Mouse (Mus musculus): ENCODE data around the gene Ppig.
"Not testable (repeated sequence)": the region's sequence is repeated elsewhere in the genome, so short reads cannot be mapped to it uniquely, and the experiment has no call there.

Ppig gene

DNA sequence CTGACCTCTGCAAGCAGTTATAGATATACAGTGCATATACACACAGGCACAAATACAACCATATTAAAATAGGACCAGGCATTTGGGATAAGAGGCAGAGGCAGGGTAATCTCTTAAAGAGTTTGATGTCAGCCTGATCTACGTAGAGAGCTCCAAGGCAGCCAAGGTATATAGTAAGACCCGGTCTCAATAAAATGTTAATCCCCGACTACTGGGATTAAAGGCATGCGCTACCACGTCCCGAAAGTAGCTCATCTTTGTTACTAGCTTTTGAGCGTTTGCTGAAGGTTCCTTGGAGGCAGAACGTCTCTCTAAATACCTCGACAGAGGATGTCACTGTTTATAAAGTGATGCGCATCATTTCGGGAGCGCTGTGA is at the start of gene Ppig:
Gene Ppig (plus strand): TSS at position 273 of the 377 bp plus-strand sequence.
- no peak for DNase-seq (ENCODE audit: low spot score in 2 of 2)

DNA sequence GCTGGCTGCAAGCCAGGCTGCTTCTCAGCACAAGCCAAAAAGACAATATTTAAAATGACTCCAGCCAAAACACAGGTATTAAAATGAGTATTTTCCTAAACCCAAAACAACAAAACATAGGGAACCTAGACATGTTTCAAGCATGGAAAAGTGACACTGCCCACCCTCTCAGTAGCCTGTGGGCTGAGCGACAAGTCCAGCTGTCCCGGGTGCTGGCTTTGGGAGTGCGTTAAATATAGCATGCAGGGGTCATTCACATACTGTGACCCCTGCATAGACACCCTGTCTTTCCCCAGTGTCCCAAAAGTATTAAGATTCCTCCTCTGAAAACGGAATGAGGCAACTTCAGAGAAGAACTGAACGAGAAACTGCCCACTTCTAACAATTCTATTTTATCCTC is 48.6 kb upstream of the Ppig start:
- DNase-seq (ENCODE audit: low spot score in 2 of 2) = no peak

DNA sequence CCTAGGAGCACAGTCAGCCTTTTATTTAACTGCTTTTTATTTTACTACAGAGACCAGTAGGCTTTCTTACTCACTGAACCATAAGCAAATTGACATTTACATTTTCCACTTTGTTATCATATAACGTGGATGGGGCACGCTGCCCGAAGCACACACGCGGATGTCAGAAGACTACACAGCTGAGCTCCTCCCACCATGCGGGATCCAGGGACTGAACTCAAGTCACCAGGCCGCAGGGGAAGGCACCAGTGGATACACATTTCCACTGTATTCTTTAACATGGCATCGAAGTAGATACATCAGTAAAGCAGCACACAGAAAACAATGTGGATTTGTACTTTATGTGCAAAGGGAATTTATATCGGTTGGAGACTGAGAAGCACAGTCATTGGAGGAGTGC is 47.1 kb upstream of the Ppig start:
- no peak for DNase-seq (ENCODE audit: low spot score in 2 of 2)

DNA sequence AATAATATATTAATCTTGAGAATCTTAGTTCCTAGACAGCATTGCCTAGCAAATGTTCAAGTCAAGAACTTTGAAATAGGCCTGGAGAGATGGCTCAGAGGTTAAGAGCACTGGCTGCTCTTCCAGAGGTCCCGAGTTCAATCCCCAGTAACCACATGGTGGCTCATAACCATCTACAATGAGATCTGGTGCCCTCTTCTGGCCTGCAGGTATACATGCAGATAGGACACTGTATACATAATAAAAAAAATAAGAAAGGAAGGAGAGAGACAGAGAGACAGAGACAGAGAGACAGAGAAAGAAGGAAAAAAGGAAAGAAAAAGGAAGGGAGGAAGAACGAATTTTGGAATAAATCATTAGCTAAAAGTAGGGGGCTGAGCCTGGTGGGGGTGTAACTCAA is 45.6 kb upstream of the Ppig start:
- peak in 1 of 2 experiments; percentile 11 for DNase-seq (ENCODE audit: low spot score in 2 of 2)

DNA sequence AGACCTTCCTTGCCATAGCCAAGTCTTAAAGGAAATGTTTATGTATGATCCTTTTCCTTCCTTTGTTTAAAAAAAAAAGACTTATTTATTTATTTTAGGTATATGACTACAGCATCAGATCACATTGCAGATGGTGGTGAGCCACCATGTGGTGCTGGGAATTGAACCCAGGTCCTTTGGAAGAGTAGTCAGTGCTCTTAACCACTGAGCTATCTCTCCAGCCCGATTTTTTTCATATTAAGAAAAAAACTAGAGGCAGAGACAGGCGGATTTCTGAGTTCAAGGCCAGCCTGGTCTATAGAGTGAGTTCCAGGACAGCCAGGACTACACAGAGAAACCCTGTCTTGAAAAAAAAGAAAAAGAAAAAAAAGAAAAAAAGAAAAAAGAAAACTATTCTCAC is 45.1 kb upstream of the Ppig start:
- DNase-seq (ENCODE audit: low spot score in 2 of 2) = not testable (repeated sequence)

DNA sequence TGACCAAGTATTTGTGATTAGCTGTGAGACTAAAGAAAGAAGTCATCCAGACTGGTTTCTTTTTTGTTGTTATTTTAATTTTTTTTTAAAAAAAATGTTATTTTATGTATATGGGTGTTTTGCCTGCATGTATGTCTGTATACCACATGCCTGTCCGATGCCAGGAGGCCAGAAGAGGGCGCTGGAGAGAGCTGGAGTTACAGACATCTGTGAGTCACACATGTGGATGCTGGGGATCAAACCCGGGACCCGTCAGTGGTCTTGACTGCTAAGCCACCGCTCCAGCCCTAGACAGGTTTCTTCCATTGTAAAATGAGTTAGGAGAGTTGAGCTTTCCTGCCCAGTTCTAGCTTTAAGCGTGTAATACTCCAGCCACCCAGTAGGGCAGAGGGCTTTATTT is 42.4 kb upstream of the Ppig start:
- DNase-seq (ENCODE audit: low spot score in 2 of 2) = peak in 1 of 2 experiments; percentile 22

DNA sequence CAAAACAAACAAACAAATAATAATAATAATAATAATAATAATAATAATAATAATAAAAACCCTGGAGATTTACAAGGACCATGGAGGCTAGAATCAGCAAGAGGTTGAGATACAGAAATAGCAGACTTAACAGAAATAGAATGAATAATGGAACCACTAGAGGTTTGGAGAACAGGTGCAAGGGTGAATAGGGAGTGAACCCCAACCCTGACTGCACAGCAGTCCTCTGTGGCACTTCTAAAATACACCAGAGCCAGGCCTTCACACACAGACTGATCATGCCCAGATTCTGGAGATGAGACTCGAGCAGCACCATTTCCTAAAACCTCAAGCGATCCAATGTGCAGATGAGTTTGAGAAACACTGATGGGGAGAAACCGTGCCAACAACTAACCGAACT is 40.4 kb upstream of the Ppig start:
- no peak for DNase-seq (ENCODE audit: low spot score in 2 of 2)

DNA sequence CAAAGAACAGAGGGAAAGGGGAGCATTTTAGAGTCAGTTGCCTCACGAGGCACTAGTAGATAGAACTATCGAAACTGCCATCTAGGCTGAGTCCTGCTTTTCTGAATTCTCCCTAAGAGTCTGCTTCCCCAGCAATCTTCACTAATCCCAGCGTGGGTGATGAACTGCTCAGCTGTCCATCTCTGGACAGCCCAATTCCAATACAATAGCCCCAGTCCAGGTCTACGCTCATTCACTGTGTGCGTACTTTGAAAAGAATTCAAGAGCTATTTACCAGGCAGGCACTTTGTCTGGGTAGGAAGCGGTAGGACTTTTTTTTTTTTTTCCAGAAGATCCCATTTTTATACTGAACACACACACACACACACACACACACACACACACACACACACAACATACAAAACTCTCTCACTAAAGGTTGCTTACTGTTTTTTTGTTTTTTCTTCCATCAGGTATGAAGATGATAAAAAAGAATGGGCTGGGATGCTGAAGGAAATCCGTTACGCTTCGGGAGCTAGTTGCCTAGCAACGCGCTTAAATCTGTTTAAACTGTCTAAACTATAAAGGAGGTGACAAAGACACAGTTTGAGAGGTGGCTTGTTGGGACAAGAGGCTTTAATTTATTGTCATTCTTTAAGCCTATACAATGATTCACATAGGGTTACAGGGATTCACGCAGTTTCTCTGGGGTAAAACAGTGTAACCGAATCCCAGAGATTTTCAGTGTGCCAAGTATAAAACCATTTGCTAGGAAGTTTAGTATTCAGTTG is 39.1 kb upstream of the Ppig start:
- no peak for DNase-seq (ENCODE audit: low spot score in 2 of 2)

DNA sequence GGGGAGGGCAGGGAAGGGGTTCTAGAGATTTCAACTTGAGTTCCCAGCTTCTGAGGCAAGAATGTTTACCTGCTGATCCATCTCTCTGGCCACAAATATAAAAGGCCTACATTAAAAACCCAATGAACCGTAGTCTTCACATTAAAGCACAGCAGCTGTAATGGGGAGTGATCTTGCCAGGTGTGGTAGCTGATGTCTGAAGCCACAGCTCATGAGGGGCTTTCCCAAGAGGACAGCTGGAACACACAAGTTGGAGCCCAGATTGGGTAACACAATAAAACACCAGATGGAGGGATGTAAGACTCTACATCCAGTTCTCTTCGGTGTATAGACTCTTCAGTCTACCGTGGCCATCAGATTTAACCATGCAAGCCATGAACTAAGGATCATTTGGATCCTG is 37.9 kb upstream of the Ppig start:
- DNase-seq (ENCODE audit: low spot score in 2 of 2) = no peak

DNA sequence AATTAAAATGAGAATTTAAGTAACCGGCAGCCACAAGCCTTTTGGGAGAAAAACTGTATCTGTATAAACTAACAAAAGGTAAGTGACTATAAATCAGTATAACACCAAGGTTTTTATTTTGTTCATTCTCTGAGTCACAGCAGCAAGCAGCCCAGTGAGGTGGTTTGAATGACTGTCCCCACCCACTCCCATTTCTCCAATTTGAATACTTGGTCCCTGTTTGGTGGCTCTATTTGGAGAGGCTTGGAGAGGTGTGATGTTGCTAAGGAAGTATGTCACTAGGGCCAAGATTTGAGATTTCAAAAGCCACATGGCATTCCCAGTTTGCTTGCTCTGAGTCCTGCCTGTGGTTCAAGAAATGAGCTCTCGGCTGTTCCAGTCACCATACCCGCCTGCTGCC is 32.1 kb upstream of the Ppig start:
- DNase-seq (ENCODE audit: low spot score in 2 of 2) = no peak

DNA sequence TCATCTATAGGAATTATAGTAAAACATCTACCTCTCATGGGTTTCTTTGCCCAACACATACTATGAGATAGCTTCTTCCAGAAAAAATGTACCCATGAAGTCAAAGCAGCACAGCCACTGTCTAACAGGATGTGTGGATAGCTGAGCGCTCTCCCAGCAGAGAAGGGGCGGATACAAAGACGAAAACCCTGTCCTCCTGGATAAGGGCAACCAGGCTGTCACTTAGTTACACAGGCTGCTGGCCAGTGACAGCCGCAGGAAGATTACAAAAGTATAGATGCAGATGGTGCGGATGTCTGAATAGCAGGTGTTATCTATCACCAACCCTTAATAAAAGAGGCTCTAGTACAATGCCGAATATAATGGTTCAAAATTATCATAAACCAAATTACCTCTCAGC is 31.5 kb upstream of the Ppig start:
- DNase-seq (ENCODE audit: low spot score in 2 of 2) = no peak

DNA sequence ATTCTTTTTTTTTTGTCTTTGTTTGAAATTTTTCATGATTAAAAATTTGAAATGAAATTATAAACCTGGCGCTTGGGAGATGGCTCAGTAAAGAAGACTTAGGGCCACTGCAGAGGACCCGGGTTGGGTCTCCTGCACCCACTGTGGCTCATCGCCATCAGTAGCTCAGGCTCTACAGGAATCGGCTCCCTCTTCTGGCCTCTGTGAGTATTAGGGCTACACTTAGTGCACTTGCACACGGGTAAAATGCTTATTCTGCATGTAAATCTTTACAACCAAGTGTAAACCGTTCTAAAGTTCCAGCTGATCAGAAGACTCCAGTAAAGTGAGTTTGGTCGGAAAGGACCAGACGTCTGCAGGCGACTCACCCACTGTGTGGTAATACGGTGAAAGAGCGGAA is 28.8 kb upstream of the Ppig start:
- no peak for DNase-seq (ENCODE audit: low spot score in 2 of 2)

DNA sequence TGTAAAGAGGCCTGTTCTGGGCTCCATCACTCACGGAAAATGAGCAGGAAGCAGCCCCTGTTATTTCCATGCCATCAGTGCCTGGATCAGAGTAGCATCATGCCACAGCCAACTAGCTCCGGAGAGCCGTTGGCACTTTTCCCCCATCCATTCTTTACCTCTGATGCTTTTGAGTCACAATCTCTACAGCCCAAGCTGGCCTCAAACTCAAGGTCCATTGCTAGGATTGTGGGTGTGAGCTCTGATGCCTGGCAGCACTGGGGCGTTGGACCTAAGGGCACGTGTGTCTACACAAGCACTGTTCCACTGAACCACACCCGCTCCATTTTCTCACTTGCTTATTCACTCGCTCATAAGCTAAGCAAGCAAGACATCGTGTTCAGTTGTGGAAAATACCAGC is 21.9 kb upstream of the Ppig start:
- no peak for DNase-seq (ENCODE audit: low spot score in 2 of 2)

DNA sequence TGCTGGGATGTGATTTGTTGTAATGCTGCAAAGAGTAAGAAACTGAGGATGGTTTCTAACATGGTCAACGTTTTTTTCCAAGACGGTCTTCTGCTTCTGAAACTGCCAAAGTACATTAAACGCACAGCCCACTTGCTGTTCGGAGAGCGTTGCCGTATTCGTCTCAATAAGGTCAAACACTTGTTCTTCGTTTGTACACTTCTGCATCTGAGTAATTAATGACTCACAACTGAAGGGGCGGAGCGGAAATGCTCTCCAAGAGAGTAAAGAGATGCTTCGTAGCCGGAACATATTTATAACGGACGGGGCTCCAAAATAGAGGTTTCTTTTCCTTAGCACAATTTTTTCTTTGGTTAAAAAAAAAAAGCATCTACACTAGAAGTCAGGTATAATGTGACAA is 10.2 kb upstream of the Ppig start:
- no peak for DNase-seq (ENCODE audit: low spot score in 2 of 2)

DNA sequence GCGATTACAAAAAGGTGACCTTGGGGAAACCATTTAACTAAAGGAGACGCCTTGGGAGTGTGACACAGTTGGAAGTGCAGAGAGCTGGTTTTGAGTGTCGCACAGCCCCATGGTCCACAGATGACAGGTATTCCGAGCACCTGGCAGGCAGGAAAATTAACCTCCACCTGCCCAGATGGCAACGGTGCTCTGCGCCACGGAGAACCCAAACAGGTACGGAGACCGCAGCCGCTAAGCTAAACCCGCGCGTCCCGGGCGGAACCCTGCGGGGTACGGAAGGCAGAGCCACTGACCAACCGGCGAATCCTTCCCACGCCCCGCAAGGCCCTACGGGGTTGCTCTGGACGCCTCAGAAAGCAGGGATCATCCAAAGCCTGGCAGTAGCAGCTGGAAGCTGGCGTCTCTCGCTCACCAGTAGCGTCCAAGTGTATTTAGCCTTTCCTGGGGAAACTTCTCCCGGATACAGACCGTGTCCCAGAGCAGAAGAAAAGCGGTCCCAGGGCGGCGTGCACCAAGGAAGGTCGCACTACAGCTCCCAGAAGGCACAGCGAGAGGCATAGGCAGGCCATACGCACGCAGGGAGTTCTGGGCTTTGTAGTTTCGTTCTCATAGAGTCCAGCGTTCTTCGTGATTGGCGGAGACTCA is 9.2 kb upstream of the Ppig start, which contains the start of gene Fastkd1:
Gene Fastkd1 (minus strand): TSS at position 536 of the 645 bp plus-strand sequence.
- DNase-seq (ENCODE audit: low spot score in 2 of 2) = peak; percentile 71 to 76

DNA sequence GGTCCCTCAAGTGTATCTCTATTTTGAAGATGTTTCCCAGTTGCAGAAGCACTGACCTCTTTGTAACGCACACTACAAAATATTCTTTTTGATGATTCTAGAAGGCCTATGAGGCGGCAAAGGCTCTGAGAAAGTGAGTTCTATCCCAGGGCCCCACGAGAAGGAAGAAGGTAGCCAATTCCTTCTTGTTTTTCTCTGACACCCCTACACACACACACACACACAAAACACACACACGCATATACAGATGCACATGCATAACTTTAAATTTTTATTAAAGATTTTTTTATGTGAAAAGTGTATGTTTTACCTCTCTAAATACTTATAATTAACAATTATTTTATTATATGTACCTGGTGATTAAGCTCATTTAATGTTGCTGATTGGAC is 8.7 kb upstream of the Ppig start:
- DNase-seq (ENCODE audit: low spot score in 2 of 2) = no peak

DNA sequence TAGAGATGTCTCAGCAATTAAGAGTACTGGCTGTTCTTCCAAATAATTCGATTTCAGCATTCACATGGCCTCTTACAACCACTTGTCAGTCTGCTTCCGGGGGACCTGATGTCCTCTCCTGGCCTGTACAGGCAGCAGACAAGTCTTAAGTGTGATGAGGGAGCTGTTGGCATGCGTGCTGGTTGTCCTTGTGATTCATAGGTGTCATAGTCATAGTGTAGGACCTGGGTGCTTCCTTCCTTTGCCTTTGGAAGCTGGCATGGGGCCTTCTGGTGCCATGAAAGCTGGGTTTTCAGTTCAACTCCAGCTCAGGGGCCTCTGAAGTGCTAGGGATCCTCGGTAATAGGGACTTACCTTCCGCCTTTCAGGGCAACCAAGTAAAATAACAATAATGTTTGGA is 8.2 kb upstream of the Ppig start:
- DNase-seq (ENCODE audit: low spot score in 2 of 2) = no peak

DNA sequence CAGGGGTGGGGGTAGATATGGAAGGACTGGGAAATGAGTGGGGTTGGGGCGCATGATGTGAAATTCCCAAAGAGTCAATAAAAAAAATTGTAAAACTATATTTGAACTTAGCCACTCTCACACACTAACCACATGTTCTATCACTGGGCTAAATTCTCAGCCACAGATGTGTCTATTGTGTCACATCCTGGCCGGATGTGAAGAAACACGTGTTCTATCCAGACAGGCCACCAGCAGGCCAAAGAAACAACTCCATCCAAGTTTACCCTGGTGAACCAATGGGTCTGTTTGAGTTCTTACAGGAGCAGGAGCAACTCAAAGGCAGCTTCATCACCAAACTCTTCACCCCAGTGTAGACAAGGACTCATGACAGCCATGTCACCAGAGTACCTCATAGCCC is 5.9 kb upstream of the Ppig start:
- DNase-seq (ENCODE audit: low spot score in 2 of 2) = no peak

DNA sequence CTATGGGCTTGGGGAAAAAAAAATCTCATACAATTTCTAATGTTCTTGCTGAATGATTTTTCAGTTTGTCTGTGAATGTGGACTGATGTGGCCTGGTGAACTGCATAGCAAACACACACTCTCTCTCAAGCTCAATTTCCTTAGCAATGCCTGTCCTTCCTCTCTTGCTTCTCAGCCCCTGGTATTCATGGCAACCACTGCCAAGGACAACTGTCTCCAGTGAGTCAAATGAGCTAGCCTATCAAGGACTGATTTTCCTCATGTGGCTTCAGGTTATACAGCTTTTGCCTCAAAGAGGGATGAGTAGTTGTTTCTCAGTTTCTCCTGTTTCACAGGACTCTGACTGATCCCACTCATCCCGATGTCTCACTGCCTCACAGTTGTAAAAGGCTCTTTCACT is 3.2 kb upstream of the Ppig start:
- DNase-seq (ENCODE audit: low spot score in 2 of 2) = no peak

DNA sequence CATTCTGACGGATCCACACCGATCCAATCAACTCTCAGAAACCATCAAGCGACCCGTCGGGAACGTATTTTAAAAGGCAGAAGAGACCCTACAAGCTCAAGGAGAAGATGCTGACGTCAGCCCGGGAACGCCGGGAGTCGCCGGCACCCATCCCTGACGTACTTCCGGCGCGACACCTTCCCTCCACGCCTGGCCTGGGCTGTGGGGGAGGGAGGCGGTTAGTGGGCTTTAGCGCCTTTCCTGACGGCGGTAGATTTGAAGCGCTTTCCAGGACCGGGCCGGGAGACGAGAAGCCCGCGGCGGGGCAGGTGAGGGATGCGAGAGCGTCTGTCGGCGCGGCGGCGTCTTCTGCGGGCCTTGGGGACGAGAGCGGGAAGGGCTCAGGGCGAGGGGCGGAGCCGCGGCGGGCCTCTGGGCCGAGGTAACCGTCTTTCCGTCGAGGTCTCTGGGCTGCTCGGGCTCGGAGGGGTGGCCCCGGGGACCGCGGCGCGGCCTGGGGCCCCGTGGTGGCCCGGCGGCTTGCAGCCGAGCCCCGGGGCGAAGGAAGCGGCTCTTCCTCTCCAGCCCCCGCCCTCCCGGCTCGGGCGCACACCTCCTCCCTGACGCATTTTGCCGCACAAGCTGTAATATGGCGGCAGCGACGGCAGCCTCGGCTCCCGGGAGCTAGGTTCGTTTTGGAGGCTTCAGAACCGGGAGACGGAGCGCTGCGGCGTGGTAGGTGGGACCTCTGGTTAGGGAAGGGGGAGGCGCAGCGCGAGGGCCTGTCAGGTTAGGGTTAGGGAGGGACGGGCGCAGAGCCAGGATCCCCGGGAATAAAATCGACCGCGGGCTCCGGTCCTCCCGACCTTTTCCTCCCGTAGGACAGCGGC is 539 bp downstream of the Ppig start:
- DNase-seq (ENCODE audit: low spot score in 2 of 2) = peak; percentile 80 to 88

DNA sequence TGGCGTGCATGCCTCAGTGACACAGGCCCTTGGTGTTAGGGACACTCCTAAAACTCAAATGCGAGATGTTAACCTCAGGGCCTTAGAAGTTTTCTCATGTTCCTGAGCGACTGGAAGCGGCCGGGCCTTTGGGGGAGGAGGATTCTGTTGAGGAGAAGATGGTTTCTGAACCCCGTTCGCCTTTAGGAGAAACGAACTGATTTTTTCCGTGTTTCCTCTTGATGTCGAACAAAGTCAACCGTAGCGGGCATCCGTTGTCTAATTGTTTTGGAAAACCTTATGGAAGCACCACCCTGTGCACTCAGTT is 1.1 kb downstream of the Ppig start:
- no peak for DNase-seq (ENCODE audit: low spot score in 2 of 2)

DNA sequence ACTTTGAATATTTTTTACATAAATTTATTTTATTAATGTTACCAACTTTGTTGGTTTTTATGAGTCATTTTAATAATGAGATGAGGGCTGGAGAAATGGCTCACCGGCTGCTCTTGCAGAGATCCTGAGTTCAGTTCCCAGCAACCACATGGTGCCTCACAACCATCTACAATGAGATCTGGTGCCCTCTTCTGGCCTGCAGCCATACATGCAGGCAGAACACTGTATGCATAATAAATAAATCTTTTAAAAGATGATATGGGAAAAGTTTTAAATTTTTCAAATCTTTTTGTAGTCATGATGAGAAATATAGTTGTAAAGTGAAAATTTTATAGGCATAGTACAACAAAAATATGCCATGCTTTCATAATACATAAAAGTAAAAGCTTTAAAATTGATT is 22.7 kb downstream of the Ppig start:
- DNase-seq (ENCODE audit: low spot score in 2 of 2) = no peak

DNA sequence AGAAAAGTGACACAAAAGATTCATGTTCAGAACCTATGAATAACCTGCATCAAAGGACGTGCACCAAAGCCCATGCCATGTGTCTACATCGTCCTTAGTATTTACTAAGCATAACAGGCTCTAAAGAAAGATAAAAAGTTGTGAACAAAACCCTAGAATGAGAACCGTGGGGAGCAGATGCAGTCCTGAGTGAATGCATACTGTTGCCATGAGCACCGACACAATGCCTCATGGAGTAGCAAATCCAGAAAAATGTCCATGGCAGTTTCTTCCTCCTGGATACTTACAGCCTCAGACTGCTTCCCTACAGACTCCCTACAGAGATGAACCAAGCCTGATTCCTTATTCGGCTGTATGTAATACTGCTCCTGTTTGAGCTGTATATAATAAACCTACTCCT is 38.6 kb downstream of the Ppig start:
- DNase-seq (ENCODE audit: low spot score in 2 of 2) = no peak

Measured in thymus, postnatal 10 days (tissue).